Mouse (Mus musculus): ENCODE results near the gene Aco1.

DNA sequence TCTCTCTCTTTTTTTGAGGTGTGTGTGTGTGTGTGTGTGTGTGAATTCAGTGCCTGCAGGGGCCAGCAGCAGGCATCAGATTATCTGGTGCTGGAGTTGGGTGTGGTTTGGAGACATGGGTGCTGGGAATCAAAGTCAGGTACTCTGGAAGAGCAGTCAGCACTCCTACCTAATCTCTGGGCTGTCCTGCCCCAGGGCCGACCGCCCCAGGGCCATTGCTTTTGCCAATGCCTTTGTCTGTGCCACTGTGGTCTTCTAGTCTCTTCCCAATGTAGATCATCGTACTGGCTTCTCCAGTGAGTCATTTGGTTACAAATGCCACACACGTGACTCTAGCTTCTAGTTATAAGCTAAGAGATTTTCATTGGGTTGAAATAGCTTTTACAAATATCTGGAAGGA is 11.9 kb downstream of the Aco1 start:
- TF ChIP-seq CTCF (IDR thresholded peaks at IDR 0.05; ENCODE audit: borderline replicate concordance, insufficient read depth, low read length) (no peak), POLR2A (IDR thresholded peaks at IDR 0.05; ENCODE audit: low read depth, low read length) (no peak)

Data from embryonic fibroblast, embryonic 13.5 days (primary cell).